Mouse (Mus musculus) urinary bladder, postnatal 25 days (tissue): Measurements from ENCODE around the gene Olfr142.
"Not testable (repeated sequence)": the region's sequence is repeated elsewhere in the genome, so short reads cannot be mapped to it uniquely, and the experiment has no call there.

ENCODE experiments used
- DNase-seq: peaks from one replicate; pipeline ENCODE4 v3.0.0; 2022; ENCODE audit warnings: low spot score

Gene Olfr142

GRCm38 (mm10) chr2:90257492-90257891, at the start of gene Olfr142:
Gene Olfr142 (minus strand): TSS chr2:90257592.
- no peak for DNase-seq

- no peak for DNase-seq
Measured at GRCm38 (mm10) chr2:90292741-90293140, 35.3 kb upstream of the Olfr142 start, which contains the start of gene Olfr1272. Gene Olfr1272 (minus strand): TSS chr2:90292841.

GRCm38 (mm10) chr2:90270932-90271331, 13.5 kb upstream of the Olfr142 start, which contains the start of gene Olfr1271:
Gene Olfr1271 (minus strand): TSS chr2:90271032.
- no peak for DNase-seq

- DNase-seq: not testable (repeated sequence)
Measured at GRCm38 (mm10) chr2:90224393-90224792, 33.0 kb downstream of the Olfr142 start, which contains the start of gene Olfr1506. Gene Olfr1506 (minus strand): TSS chr2:90224493.
